Mouse (Mus musculus) kidney, embryonic 15.5 days (tissue): ENCODE data around the gene Olfr557. TPM values are rescaled to one million over a fixed set of nuclear protein-coding genes. Genes with fewer than 3 reads are reported as not detected.

Experiments
- ATAC-seq: fragments of 200-750 bp; cut with Nextera tagmentation; replicated peaks from 2 replicates; pipeline ENCODE4 v1.8.0; 2017; ENCODE audit warnings: moderate TSS enrichment; ENCODE audit not compliant: low FRiP score
- H3K27ac ChIP-seq: fragments of 300-500 bp; sonication (generic); 2 replicates; pipeline ENCODE4 v1.5.1; 2015; ENCODE audit warnings: mild to moderate bottlenecking, inconsistent platforms
- H3K27me3 ChIP-seq: fragments of 300-500 bp; sonication (generic); 2 replicates; pipeline ENCODE4 v1.6.1; 2015; ENCODE audit warnings: inconsistent platforms
- H3K36me3 ChIP-seq: fragments of 300-500 bp; sonication (generic); 2 replicates; pipeline ENCODE4 v1.6.1; 2015; ENCODE audit warnings: inconsistent platforms
- H3K4me1 ChIP-seq: fragments of 300-500 bp; sonication (generic); 2 replicates; pipeline ENCODE4 v1.6.1; 2015; ENCODE audit warnings: inconsistent platforms
- H3K4me2 ChIP-seq: fragments of 300-500 bp; sonication (generic); 2 replicates; pipeline ENCODE4 v1.6.1; 2015; ENCODE audit warnings: moderate library complexity, mild to moderate bottlenecking, inconsistent platforms
- H3K4me3 ChIP-seq: fragments of 300-500 bp; sonication (generic); replicated peaks from 2 replicates; pipeline ENCODE4 v1.5.1; 2015; ENCODE audit warnings: mild to moderate bottlenecking, inconsistent platforms
- H3K9ac ChIP-seq: fragments of 300-500 bp; sonication (generic); 2 replicates; pipeline ENCODE4 v1.6.1; 2015; ENCODE audit warnings: mild to moderate bottlenecking, inconsistent platforms
- H3K9me3 ChIP-seq: fragments of 300-500 bp; sonication (generic); replicated peaks from 2 replicates; pipeline ENCODE4 v1.6.1; 2016; ENCODE audit warnings: inconsistent platforms
- WGBS: fragments of 180-500 bp; shearing (Covaris S2); methylation state at CpG from one replicate; pipeline ENCODE4 v1.1.7; 2015; ENCODE audit warnings: mixed read lengths; 5-methylcytosine and 5-hydroxymethylcytosine counted together
- polyA plus RNA-seq: library from polyadenylated mRNA; unstranded; fragments of >200 nt; fragmentation: Nextera tagmentation; extraction: Ambion mirVana; gene quantifications from 2 replicates; pipeline ENCODE4 v1.2.1, GENCODE M21; 2015

The Olfr557 gene
- polyA plus RNA-seq, 1 experiment from 2014 or later = not detected

DNA sequence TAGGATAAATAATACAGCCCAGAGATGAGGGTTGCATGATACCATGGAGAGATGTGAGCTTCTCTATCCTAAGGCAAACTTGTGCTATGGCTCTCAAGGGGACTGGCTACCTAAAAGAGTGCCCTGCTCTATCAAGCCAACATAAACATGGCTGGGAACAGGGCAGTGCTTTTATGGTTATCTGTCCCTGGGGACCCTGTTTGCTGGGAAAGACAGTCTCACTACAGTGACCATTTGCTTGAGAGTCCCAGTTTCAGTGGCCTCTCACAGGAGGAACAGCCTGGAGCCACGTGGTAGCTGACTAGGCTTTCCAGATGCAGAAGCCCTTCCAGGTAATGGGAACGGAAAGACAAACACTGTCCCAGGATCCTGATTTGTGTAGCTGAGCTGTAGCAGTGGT lies 42.0 kb downstream of the Olfr557 start:
- no peaks in the 10 kb centered on the region for H3K27me3 ChIP-seq
- ATAC-seq = no peak
- H3K9ac ChIP-seq = no peak overlapping the region
- H3K4me1 ChIP-seq = no peaks in the 10 kb centered on the region
- no peaks in the 10 kb centered on the region for H3K9me3 ChIP-seq
- H3K4me3 ChIP-seq = no peak overlapping the region
- 34% methylated on average over 2 of the region's 2 CpGs for WGBS
- H3K36me3 ChIP-seq = no peaks in the 10 kb centered on the region
- H3K4me2 ChIP-seq = no peak overlapping the region
- no peak overlapping the region for H3K27ac ChIP-seq

Other genes starting within 250 kb of the Olfr557 start
- gene Olfr543, start 214.2 kb upstream of the Olfr557 start, polyA plus RNA-seq = 0.38 and 0.48 TPM in 2 replicates
- 0.09 TPM in 1 of 2 replicates, not detected in the other for gene Olfr544, start 207.6 kb upstream of the Olfr557 start, polyA plus RNA-seq
- 0.09 and 0.16 TPM in 2 replicates for gene Olfr545, start 196.3 kb upstream of the Olfr557 start, polyA plus RNA-seq
- gene Olfr547, start 161.2 kb upstream of the Olfr557 start, polyA plus RNA-seq = not detected in 2 replicates
- not detected in 2 replicates for gene Olfr548-ps1, start 155.0 kb upstream of the Olfr557 start, polyA plus RNA-seq
- gene Olfr549, start 146.0 kb upstream of the Olfr557 start, polyA plus RNA-seq = not detected in 2 replicates
- 0.17 and 0.44 TPM in 2 replicates for gene Trim21, start 130.4 kb upstream of the Olfr557 start, polyA plus RNA-seq
- gene Olfr550, start 124.5 kb upstream of the Olfr557 start, polyA plus RNA-seq = not detected in 2 replicates
- not detected in 2 replicates for gene Olfr551, start 104.0 kb upstream of the Olfr557 start, polyA plus RNA-seq
- gene Olfr552, start 98.1 kb upstream of the Olfr557 start, polyA plus RNA-seq = not detected in 2 replicates
- not detected in 2 replicates for gene Olfr553, start 77.7 kb upstream of the Olfr557 start, polyA plus RNA-seq
- gene Olfr554, start 57.5 kb upstream of the Olfr557 start, polyA plus RNA-seq = not detected in 2 replicates
- gene Olfr555, start 37.1 kb upstream of the Olfr557 start, polyA plus RNA-seq = not detected in 2 replicates
- not detected in 2 replicates for gene Olfr556, start 31.0 kb upstream of the Olfr557 start, polyA plus RNA-seq
- gene Trim68, start 8.6 kb upstream of the Olfr557 start, polyA plus RNA-seq = 13.0 and 15.5 TPM in 2 replicates
- 0.78 and 0.81 TPM in 2 replicates for gene Olfr558, start 6.3 kb downstream of the Olfr557 start, polyA plus RNA-seq
- not detected in 2 replicates for gene Olfr33, start 23.2 kb downstream of the Olfr557 start, polyA plus RNA-seq
- not detected in 2 replicates for gene Olfr559, start 31.6 kb downstream of the Olfr557 start, polyA plus RNA-seq
- gene Olfr560, start 63.5 kb downstream of the Olfr557 start, polyA plus RNA-seq = not detected in 2 replicates
- gene Olfr78, start 63.6 kb downstream of the Olfr557 start, polyA plus RNA-seq = 0.27 and 0.48 TPM in 2 replicates
- gene Olfr561, start 75.3 kb downstream of the Olfr557 start, polyA plus RNA-seq = not detected in 2 replicates
- gene Olfr564, start 107.6 kb downstream of the Olfr557 start, polyA plus RNA-seq = not detected in 2 replicates
- gene Olfr566, start 162.9 kb downstream of the Olfr557 start, polyA plus RNA-seq = not detected in 2 replicates
- gene Olfr568, start 181.2 kb downstream of the Olfr557 start, polyA plus RNA-seq = not detected in 2 replicates
- not detected in 2 replicates for gene Olfr569, start 195.0 kb downstream of the Olfr557 start, polyA plus RNA-seq
- not detected in 2 replicates for gene Olfr570, start 198.7 kb downstream of the Olfr557 start, polyA plus RNA-seq
- gene Olfr571, start 221.6 kb downstream of the Olfr557 start, polyA plus RNA-seq = not detected in 2 replicates
- gene Olfr572, start 228.5 kb downstream of the Olfr557 start, polyA plus RNA-seq = not detected in 2 replicates
- not detected in 2 replicates for gene Olfr573-ps1, start 246.7 kb downstream of the Olfr557 start, polyA plus RNA-seq